Mouse (Mus musculus) ovary, adult 2 months (tissue): ENCODE results near the gene Evx1. TPM values are rescaled to one million over a fixed set of nuclear protein-coding genes. Genes with fewer than 3 reads are reported as not detected.

Experiments
- polyA plus RNA-seq: library from polyadenylated mRNA; depleted of rRNA; stranded (reverse); fragments of >200 nt; gene quantifications from 2 replicates; pipeline ENCODE4 v1.2.3, GENCODE M21; 2012; rRNA removed

Evx1 gene
- polyA plus RNA-seq, result 2.6 and 3.1 TPM in 2 replicates

DNA sequence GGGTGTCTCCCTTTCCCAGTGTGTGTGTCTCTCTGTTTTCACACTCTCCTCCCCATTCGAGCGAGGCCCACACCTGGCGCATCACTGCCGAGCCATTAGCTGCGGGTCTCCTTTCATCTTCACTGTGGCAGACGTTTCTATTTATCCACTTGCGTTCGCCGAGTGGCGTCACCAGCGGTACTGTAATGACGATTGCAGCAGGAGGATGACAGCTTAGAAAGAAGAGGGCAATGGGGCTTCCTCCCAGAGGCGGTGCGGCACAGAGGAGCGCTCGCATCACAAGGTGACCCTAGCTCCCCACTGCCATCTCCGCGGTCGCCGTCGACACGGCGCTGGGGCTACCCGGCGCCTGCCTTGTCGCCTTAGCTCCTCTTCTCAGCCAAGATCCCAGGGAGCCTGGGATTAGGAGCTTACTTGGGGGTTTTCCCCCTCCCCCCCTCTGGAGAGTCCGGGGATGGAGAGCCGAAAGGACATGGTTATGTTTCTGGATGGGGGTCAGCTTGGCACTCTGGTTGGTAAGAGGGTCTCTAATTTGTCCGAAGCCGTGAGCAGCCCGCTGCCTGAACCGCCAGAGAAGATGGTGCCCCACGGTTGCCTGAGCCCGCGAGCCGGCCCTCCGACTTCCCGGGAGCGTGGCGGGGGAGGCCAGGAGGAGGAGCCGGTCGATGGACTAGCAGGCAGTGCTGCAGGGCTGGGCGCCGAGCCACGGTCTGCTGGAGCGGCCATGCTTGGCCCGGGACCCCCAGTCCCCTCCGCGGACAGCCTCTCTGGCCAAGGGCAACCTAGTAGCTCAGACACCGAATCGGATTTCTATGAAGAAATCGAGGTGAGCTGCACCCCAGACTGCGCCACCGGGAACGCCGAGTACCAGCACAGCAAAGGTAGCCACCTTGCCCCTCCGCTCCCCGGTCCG, at the start of gene Evx1:
Gene Evx1, plus strand, starts transcription at position 108 of the 913 bp plus-strand sequence.

Other genes starting within 250 kb of the Evx1 start
- 0.35 and 0.45 TPM in 2 replicates for gene Hoxa1, start 155.2 kb upstream of the Evx1 start, polyA plus RNA-seq
- 1.7 and 1.8 TPM in 2 replicates for gene Hoxa2, start 148.7 kb upstream of the Evx1 start, polyA plus RNA-seq
- 0.05 TPM in 1 of 2 replicates, not detected in the other for gene 5730596B20Rik, start 136.0 kb upstream of the Evx1 start, polyA plus RNA-seq
- gene Hoxa4, start 121.7 kb upstream of the Evx1 start, polyA plus RNA-seq, result 1.6 and 2.2 TPM in 2 replicates
- gene Hoxa5, start 108.9 kb upstream of the Evx1 start, polyA plus RNA-seq, result 17.8 and 22.4 TPM in 2 replicates
- gene Hoxa6, start 104.8 kb upstream of the Evx1 start, polyA plus RNA-seq, result 7.2 and 7.6 TPM in 2 replicates
- 9.8 and 12.6 TPM in 2 replicates for gene Hoxa3, start 100.2 kb upstream of the Evx1 start, polyA plus RNA-seq
- gene Gm28308, start 100.2 kb upstream of the Evx1 start, polyA plus RNA-seq, result 7.2 and 8.5 TPM in 2 replicates
- gene Hoxa7, start 91.6 kb upstream of the Evx1 start, polyA plus RNA-seq, result 8.0 and 10.8 TPM in 2 replicates
- 43.7 and 45.9 TPM in 2 replicates for gene Hoxa9, start 82.4 kb upstream of the Evx1 start, polyA plus RNA-seq
- 14.6 and 23.1 TPM in 2 replicates for gene Hoxa10, start 72.6 kb upstream of the Evx1 start, polyA plus RNA-seq
- 5.8 and 5.9 TPM in 2 replicates for gene Hoxa11, start 67.7 kb upstream of the Evx1 start, polyA plus RNA-seq
- gene Hoxa13, start 52.6 kb upstream of the Evx1 start, polyA plus RNA-seq, result not detected in 2 replicates